Mouse (Mus musculus): ENCODE results near the gene Efna2. TPM values are rescaled to one million over a fixed set of nuclear protein-coding genes. Genes with fewer than 3 reads are reported as not detected.
A peak's percentile ranks its signal among the peaks of the same experiment; 100 is the strongest.

Efna2 gene
- polyA plus RNA-seq, 1 experiment from 2014 or later = 62.2 TPM

- 34% methylated on average over 6 of the region's 6 CpGs for WGBS
- peak overlapping the region; percentile 97 for H3K4me2 ChIP-seq
These were observed 1.0 kb downstream of the Efna2 start for GRCm38 (mm10) chr10:80180288-80180687.

GRCm38 (mm10) chr10:80180823-80181222 is 1.5 kb downstream of the Efna2 start:
- Histone ChIP-seq H3K27ac (peak overlapping the region; percentile 86), H3K9ac (replicated peaks) (peak overlapping the region; percentile 97)

More at GRCm38 (mm10) chr10:80180288-80180687, 1.0 kb downstream of the Efna2 start:
- H3K4me1 ChIP-seq (replicated peaks) = peaks cover 26% of the 10 kb centered on the region
- no peak for ATAC-seq (ENCODE audit: insufficient number of reproducible peaks, insufficient read depth, low FRiP score, low TSS enrichment, low read depth)
- H3K9me3 ChIP-seq = no peaks in the 10 kb centered on the region
- H3K36me3 ChIP-seq = peaks cover 26% of the 10 kb centered on the region
- peak overlapping the region; percentile 96 for H3K4me3 ChIP-seq (replicated peaks)
- peak overlapping the region; percentile 97 for H3K9ac ChIP-seq (replicated peaks)
- peak overlapping the region; percentile 86 for H3K27ac ChIP-seq
- no peaks in the 10 kb centered on the region for H3K27me3 ChIP-seq

GRCm38 (mm10) chr10:80182547-80182946 is 3.3 kb downstream of the Efna2 start:
- peaks cover 42% of the 10 kb centered on the region for H3K36me3 ChIP-seq
- 94% methylated on average over 7 of the region's 7 CpGs for WGBS

More at GRCm38 (mm10) chr10:80180823-80181222, 1.5 kb downstream of the Efna2 start:
- Histone ChIP-seq H3K9me3 (no peaks in the 10 kb centered on the region), H3K27me3 (0 out of 2 replicates have a peak, but pooled peaks cover 2% of the 10 kb centered on the region), H3K4me2 (peak overlapping the region; percentile 97), H3K4me1 (replicated peaks) (peaks cover 25% of the 10 kb centered on the region), H3K4me3 (replicated peaks) (peak overlapping the region; percentile 96), H3K36me3 (peaks cover 26% of the 10 kb centered on the region)
- 7% methylated on average over 5 of the region's 5 CpGs for WGBS
- ATAC-seq (ENCODE audit: insufficient number of reproducible peaks, insufficient read depth, low FRiP score, low TSS enrichment, low read depth) = no peak

GRCm38 (mm10) chr10:80186649-80187048 is 7.4 kb downstream of the Efna2 start:
- WGBS = 39% methylated on average over 27 of the region's 27 CpGs
- Histone ChIP-seq H3K9me3 (no peaks in the 10 kb centered on the region), H3K36me3 (peaks cover 60% of the 10 kb centered on the region), H3K4me1 (replicated peaks) (peaks cover 32% of the 10 kb centered on the region), H3K27me3 (peaks cover 40% of the 10 kb centered on the region), H3K4me3 (replicated peaks) (no peak overlapping the region), H3K9ac (replicated peaks) (no peak overlapping the region), H3K4me2 (no peak overlapping the region), H3K27ac (no peak overlapping the region)
- no peak for ATAC-seq (ENCODE audit: insufficient number of reproducible peaks, insufficient read depth, low FRiP score, low TSS enrichment, low read depth)

More at GRCm38 (mm10) chr10:80182547-80182946, 3.3 kb downstream of the Efna2 start:
- 0 out of 2 replicates have a peak overlapping the region, but pooled peaks have one; percentile 97 for H3K4me2 ChIP-seq
- no peak overlapping the region for H3K4me3 ChIP-seq (replicated peaks)
- peaks cover 27% of the 10 kb centered on the region for H3K4me1 ChIP-seq (replicated peaks)
- ATAC-seq (ENCODE audit: insufficient number of reproducible peaks, insufficient read depth, low FRiP score, low TSS enrichment, low read depth) = no peak
- no peaks in the 10 kb centered on the region for H3K9me3 ChIP-seq
- H3K27me3 ChIP-seq = peaks cover 6% of the 10 kb centered on the region; the same call in 1 of the 2 replicates
- no peak overlapping the region for H3K9ac ChIP-seq (replicated peaks)
- no peak overlapping the region for H3K27ac ChIP-seq

- Histone ChIP-seq H3K4me2 (no peak overlapping the region), H3K4me3 (replicated peaks) (no peak overlapping the region), H3K27me3 (peaks cover 51% of the 10 kb centered on the region), H3K36me3 (peaks cover 51% of the 10 kb centered on the region), H3K4me1 (replicated peaks) (peaks cover 26% of the 10 kb centered on the region), H3K27ac (no peak overlapping the region), H3K9me3 (no peaks in the 10 kb centered on the region), H3K9ac (replicated peaks) (no peak overlapping the region)
- ATAC-seq (ENCODE audit: insufficient number of reproducible peaks, insufficient read depth, low FRiP score, low TSS enrichment, low read depth) = no peak
- 88% methylated on average over 10 of the region's 10 CpGs for WGBS
These were observed 8.5 kb downstream of the Efna2 start for GRCm38 (mm10) chr10:80187739-80188138.

GRCm38 (mm10) chr10:80188453-80189024 is 9.3 kb downstream of the Efna2 start:
- no peak overlapping the region for H3K4me3 ChIP-seq (replicated peaks)
- no peak overlapping the region for H3K27ac ChIP-seq
- H3K36me3 ChIP-seq = peaks cover 43% of the 10 kb centered on the region
- H3K27me3 ChIP-seq = peaks cover 55% of the 10 kb centered on the region
- ATAC-seq (ENCODE audit: insufficient number of reproducible peaks, insufficient read depth, low FRiP score, low TSS enrichment, low read depth) = no peak
- H3K4me2 ChIP-seq = no peak overlapping the region
- H3K9ac ChIP-seq (replicated peaks) = 0 out of 2 replicates have a peak overlapping the region, but pooled peaks have one; percentile 44
- no peaks in the 10 kb centered on the region for H3K9me3 ChIP-seq
- peaks cover 26% of the 10 kb centered on the region for H3K4me1 ChIP-seq (replicated peaks)
- 76% methylated on average over 15 of the region's 15 CpGs for WGBS

- Histone ChIP-seq H3K4me2 (peak overlapping the region; percentile 74), H3K36me3 (peaks cover 34% of the 10 kb centered on the region), H3K4me1 (replicated peaks) (peaks cover 26% of the 10 kb centered on the region), H3K9me3 (no peaks in the 10 kb centered on the region), H3K9ac (replicated peaks) (peak overlapping the region; percentile 60; the same call in 1 of the 2 replicates), H3K27ac (no peak overlapping the region), H3K4me3 (replicated peaks) (peak overlapping the region; percentile 45), H3K27me3 (peaks cover 55% of the 10 kb centered on the region)
- 7% methylated on average over 21 of the region's 21 CpGs for WGBS
- no peak for ATAC-seq (ENCODE audit: insufficient number of reproducible peaks, insufficient read depth, low FRiP score, low TSS enrichment, low read depth)
These were observed 10.7 kb downstream of the Efna2 start for GRCm38 (mm10) chr10:80189999-80190398.

GRCm38 (mm10) chr10:80190491-80191051 is 11.3 kb downstream of the Efna2 start:
- WGBS = 1% methylated on average over 48 of the region's 48 CpGs
- Histone ChIP-seq H3K9ac (replicated peaks) (peak overlapping the region; percentile 60), H3K4me1 (replicated peaks) (peaks cover 26% of the 10 kb centered on the region), H3K27ac (0 out of 2 replicates have a peak overlapping the region, but pooled peaks have one; percentile 29), H3K4me2 (peak overlapping the region; percentile 74), H3K4me3 (replicated peaks) (peak overlapping the region; percentile 45), H3K36me3 (peaks cover 34% of the 10 kb centered on the region), H3K27me3 (peaks cover 55% of the 10 kb centered on the region), H3K9me3 (no peaks in the 10 kb centered on the region)
- ATAC-seq (ENCODE audit: insufficient number of reproducible peaks, insufficient read depth, low FRiP score, low TSS enrichment, low read depth) = no peak

GRCm38 (mm10) chr10:80193976-80194375 is 14.7 kb downstream of the Efna2 start:
- ATAC-seq (ENCODE audit: insufficient number of reproducible peaks, insufficient read depth, low FRiP score, low TSS enrichment, low read depth) = no peak
- Histone ChIP-seq H3K27me3 (peaks cover 44% of the 10 kb centered on the region), H3K4me1 (replicated peaks) (peaks cover 19% of the 10 kb centered on the region), H3K4me3 (replicated peaks) (no peak overlapping the region), H3K9ac (replicated peaks) (0 out of 2 replicates have a peak overlapping the region, but pooled peaks have one; percentile 1), H3K9me3 (no peaks in the 10 kb centered on the region), H3K36me3 (peaks cover 4% of the 10 kb centered on the region), H3K27ac (no peak overlapping the region), H3K4me2 (no peak overlapping the region)
- 82% methylated on average over 6 of the region's 6 CpGs for WGBS

GRCm38 (mm10) chr10:80194441-80194840 is 15.2 kb downstream of the Efna2 start:
- WGBS = 60% methylated on average over 8 of the region's 8 CpGs
- Histone ChIP-seq H3K27ac (no peak overlapping the region), H3K4me1 (replicated peaks) (peaks cover 16% of the 10 kb centered on the region), H3K36me3 (no peaks in the 10 kb centered on the region), H3K9ac (replicated peaks) (no peak overlapping the region), H3K4me3 (replicated peaks) (no peak overlapping the region), H3K4me2 (no peak overlapping the region), H3K9me3 (no peaks in the 10 kb centered on the region), H3K27me3 (peaks cover 40% of the 10 kb centered on the region)
- ATAC-seq (ENCODE audit: insufficient number of reproducible peaks, insufficient read depth, low FRiP score, low TSS enrichment, low read depth) = no peak

GRCm38 (mm10) chr10:80196167-80196566 is 16.9 kb downstream of the Efna2 start:
- Histone ChIP-seq H3K9me3 (no peaks in the 10 kb centered on the region), H3K4me1 (replicated peaks) (0 out of 2 replicates have a peak, but pooled peaks cover 2% of the 10 kb centered on the region), H3K27ac (no peak overlapping the region), H3K27me3 (peaks cover 23% of the 10 kb centered on the region), H3K4me3 (replicated peaks) (no peak overlapping the region), H3K4me2 (no peak overlapping the region), H3K9ac (replicated peaks) (no peak overlapping the region), H3K36me3 (no peaks in the 10 kb centered on the region)
- 90% methylated on average over 1 of the region's 1 CpGs for WGBS
- ATAC-seq (ENCODE audit: insufficient number of reproducible peaks, insufficient read depth, low FRiP score, low TSS enrichment, low read depth) = no peak

Data from limb, embryonic 12.5 days (tissue).